Mouse (Mus musculus): ENCODE results near the gene Stk10. TPM values are rescaled to one million over a fixed set of nuclear protein-coding genes. Genes with fewer than 3 reads are reported as not detected.

The Stk10 gene
- polyA plus RNA-seq (2015; fragmentation: Nextera tagmentation; extraction: Ambion mirVana) = 2.3 and 2.6 TPM in 2 replicates

GRCm38 (mm10) chr11:32532765-32533481 is at the start of gene Stk10:
Stk10 (plus strand) TSS chr11:32533305.
- H3K4me1 ChIP-seq = peaks cover 28% of the 10 kb centered on the region
- H3K4me2 ChIP-seq = peak within 1 kb of the TSS; percentile 99
- ATAC-seq (ENCODE audit: extremely low read depth, insufficient number of reproducible peaks, low FRiP score, low TSS enrichment) = peak; percentile 94
- no peaks in the 10 kb centered on the region; the same call in 1 of the 2 replicates for H3K27me3 ChIP-seq (replicated peaks)
- H3K9me3 ChIP-seq = no peaks in the 10 kb centered on the region
- H3K27ac ChIP-seq (replicated peaks) = peak within 1 kb of the TSS; percentile 40; the same call in 1 of the 2 replicates
- H3K36me3 ChIP-seq = 0 out of 2 replicates have a peak, but pooled peaks cover 2% of the 10 kb centered on the region
- under 1% methylated on average over 67 of the region's 82 CpGs for WGBS
- H3K4me3 ChIP-seq = peak within 1 kb of the TSS; percentile 80
- peak within 1 kb of the TSS; percentile 85 for H3K9ac ChIP-seq

DNA sequence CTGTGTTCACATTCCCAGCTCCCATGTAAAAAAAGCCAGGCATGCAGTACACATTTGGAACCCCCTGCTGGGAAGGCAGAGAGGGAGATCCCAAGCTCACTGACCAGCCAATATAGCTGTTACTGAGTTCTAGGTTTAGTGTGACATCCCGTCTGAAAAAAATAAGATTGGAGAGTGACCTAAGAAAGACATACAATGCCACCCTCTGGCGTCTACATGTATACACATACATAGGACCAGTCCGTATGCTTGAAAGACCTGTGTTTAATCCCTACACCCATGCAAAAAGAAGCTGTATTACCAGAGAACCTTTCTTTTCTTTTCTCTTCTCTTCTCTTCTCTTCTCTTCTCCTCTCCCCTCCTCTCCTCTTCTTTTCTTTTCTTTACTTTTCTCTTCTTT is 47.8 kb upstream of the Stk10 start:
- Histone ChIP-seq H3K4me3 (no peak overlapping the region), H3K9ac (no peak overlapping the region), H3K4me2 (no peak overlapping the region), H3K9me3 (no peaks in the 10 kb centered on the region), H3K4me1 (peaks cover 37% of the 10 kb centered on the region), H3K36me3 (peaks cover 6% of the 10 kb centered on the region; the same call in 1 of the 2 replicates), H3K27ac (replicated peaks) (no peak overlapping the region), H3K27me3 (replicated peaks) (no peaks in the 10 kb centered on the region)
- 64% methylated on average over 3 of the region's 3 CpGs for WGBS
- ATAC-seq (ENCODE audit: extremely low read depth, insufficient number of reproducible peaks, low FRiP score, low TSS enrichment) = no peak

DNA sequence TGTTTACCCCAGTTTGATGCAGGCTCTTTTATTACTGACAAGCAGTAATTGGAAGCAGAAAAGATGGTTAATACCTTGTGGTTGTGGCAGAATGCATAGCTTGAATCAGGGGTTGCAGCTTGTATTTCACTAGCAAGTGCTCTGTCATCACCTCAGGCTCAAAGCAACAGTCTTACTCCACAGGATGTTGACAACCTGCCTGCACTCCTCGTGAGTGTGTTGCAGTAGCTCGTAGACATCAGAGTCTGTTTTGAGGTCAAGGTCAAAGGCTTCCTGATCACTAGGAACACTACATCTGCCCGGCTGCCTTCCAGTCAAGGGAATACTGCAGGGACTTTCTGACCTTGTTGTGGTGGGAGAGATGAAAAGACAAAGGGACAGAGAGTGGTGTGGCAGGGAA is 46.5 kb upstream of the Stk10 start:
- no peak for ATAC-seq (ENCODE audit: extremely low read depth, insufficient number of reproducible peaks, low FRiP score, low TSS enrichment)
- Histone ChIP-seq H3K9ac (no peak overlapping the region), H3K4me2 (no peak overlapping the region), H3K4me3 (no peak overlapping the region), H3K9me3 (no peaks in the 10 kb centered on the region), H3K36me3 (peaks cover 6% of the 10 kb centered on the region; the same call in 1 of the 2 replicates), H3K4me1 (peaks cover 45% of the 10 kb centered on the region), H3K27ac (replicated peaks) (peak overlapping the region; percentile 45; the same call in 1 of the 2 replicates), H3K27me3 (replicated peaks) (no peaks in the 10 kb centered on the region)
- WGBS = 22% methylated on average over 3 of the region's 3 CpGs

DNA sequence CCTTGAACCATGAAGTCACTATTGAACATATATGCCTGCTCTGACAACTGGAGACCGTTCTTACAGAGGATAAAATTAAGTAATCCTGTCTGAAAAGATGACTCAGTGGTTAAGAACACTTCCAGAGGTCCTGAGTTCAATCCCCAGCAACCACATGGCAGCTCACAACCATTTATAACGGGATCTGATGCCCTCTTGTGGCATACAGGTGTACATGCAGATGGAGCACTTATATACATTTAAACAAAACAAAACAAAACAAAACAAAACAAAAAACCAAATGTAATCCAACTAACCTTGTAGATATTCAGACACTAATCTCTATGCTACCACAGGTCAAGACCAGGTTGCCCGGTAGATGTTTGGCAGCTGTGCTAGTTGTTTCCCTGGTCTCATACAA is 45.6 kb upstream of the Stk10 start:
- H3K9me3 ChIP-seq = no peaks in the 10 kb centered on the region
- 88% methylated on average over 3 of the region's 3 CpGs for WGBS

DNA sequence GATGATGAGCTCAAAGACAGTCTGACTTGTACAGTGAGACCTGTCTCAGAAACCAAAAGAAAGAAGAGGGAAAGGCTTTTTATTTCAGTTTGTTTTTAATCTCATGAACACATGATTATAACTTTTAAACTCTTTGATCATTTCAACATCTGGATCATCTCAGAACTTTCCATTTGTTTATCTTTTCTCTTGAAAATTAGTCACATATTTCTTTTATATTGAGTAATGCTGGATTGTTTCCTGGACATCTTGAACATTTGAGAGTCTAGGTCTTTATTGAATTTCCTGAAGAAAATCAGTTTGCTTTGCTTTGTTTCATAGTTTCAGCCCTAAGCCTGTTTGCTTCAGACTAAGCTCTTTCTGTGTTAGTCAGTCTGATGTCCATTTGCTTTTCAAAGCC is 44.8 kb upstream of the Stk10 start:
- Histone ChIP-seq H3K4me2 (no peak overlapping the region), H3K9ac (no peak overlapping the region)

More for the DNA sequence above, 45.6 kb upstream of the Stk10 start:
- peaks cover 45% of the 10 kb centered on the region for H3K4me1 ChIP-seq
- no peaks in the 10 kb centered on the region for H3K27me3 ChIP-seq (replicated peaks)
- no peak overlapping the region for H3K4me3 ChIP-seq
- no peak overlapping the region for H3K27ac ChIP-seq (replicated peaks)
- no peak for ATAC-seq (ENCODE audit: extremely low read depth, insufficient number of reproducible peaks, low FRiP score, low TSS enrichment)
- H3K36me3 ChIP-seq = peaks cover 6% of the 10 kb centered on the region; the same call in 1 of the 2 replicates
- H3K4me2 ChIP-seq = no peak overlapping the region
- no peak overlapping the region for H3K9ac ChIP-seq

DNA sequence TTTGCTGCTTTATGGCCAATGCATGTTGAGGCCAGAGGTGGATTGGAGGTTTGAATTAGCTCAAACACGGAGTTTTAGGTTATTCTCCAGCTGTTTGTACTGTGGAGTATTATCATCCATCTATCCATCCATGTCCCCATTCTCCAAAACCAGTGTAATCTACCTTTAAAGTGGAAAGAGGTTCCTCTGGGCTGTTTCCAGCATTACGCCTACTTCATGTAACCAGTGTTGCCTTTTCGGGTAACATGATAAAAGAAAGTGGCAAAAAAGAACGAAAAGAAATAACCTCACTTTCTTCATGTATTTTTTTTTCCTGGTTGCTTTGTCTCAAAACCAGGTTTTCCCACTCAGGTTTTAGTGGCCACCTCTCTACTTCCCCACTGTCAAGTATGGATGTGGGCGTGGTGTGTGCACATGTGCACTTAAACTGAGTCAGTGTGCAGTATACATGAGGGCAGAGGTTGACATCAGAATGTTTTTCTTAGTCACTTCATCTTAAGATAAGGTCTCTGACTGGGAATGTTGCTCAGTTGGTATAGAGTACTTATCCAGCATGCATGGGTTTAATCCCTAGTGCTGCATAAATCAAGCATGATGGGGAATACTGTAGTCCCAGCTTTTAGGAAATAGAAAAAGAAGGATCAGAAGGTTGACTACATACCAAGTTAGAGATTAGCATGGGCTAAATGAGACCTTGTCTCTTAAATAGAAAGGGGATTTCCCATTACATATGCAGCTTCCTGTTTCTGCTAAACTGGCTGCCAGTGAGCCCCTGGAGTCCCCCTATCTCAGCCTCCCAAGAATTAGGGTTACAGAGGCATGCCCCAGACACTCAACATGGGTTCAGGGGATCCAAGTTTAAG is 44.1 kb upstream of the Stk10 start:
- H3K4me2 ChIP-seq = no peak overlapping the region
- no peak overlapping the region for H3K9ac ChIP-seq
- no peaks in the 10 kb centered on the region for H3K27me3 ChIP-seq (replicated peaks)
- H3K4me1 ChIP-seq = peaks cover 46% of the 10 kb centered on the region
- H3K36me3 ChIP-seq = peaks cover 6% of the 10 kb centered on the region; the same call in 1 of the 2 replicates
- WGBS = 68% methylated on average over 5 of the region's 5 CpGs
- H3K9me3 ChIP-seq = no peaks in the 10 kb centered on the region
- peak overlapping the region; percentile 2; the same call in 1 of the 2 replicates for H3K27ac ChIP-seq (replicated peaks)
- H3K4me3 ChIP-seq = no peak overlapping the region
- no peak for ATAC-seq (ENCODE audit: extremely low read depth, insufficient number of reproducible peaks, low FRiP score, low TSS enrichment)

More for the DNA sequence above, 44.8 kb upstream of the Stk10 start:
- ATAC-seq (ENCODE audit: extremely low read depth, insufficient number of reproducible peaks, low FRiP score, low TSS enrichment) = no peak
- peaks cover 6% of the 10 kb centered on the region; the same call in 1 of the 2 replicates for H3K36me3 ChIP-seq
- H3K4me1 ChIP-seq = peaks cover 47% of the 10 kb centered on the region
- no peak overlapping the region for H3K27ac ChIP-seq (replicated peaks)
- H3K4me3 ChIP-seq = no peak overlapping the region
- H3K9me3 ChIP-seq = no peaks in the 10 kb centered on the region
- no peaks in the 10 kb centered on the region for H3K27me3 ChIP-seq (replicated peaks)

GRCm38 (mm10) chr11:32491079-32491478 is 42.0 kb upstream of the Stk10 start:
- Histone ChIP-seq H3K27me3 (replicated peaks) (no peaks in the 10 kb centered on the region), H3K27ac (replicated peaks) (no peak overlapping the region), H3K9me3 (no peaks in the 10 kb centered on the region), H3K9ac (no peak overlapping the region), H3K4me1 (peaks cover 46% of the 10 kb centered on the region), H3K36me3 (peaks cover 6% of the 10 kb centered on the region; the same call in 1 of the 2 replicates), H3K4me2 (no peak overlapping the region), H3K4me3 (no peak overlapping the region)
- no peak for ATAC-seq (ENCODE audit: extremely low read depth, insufficient number of reproducible peaks, low FRiP score, low TSS enrichment)
- WGBS = 96% methylated on average over 2 of the region's 2 CpGs

- Histone ChIP-seq H3K9ac (no peak overlapping the region), H3K4me1 (peaks cover 38% of the 10 kb centered on the region), H3K4me3 (no peak overlapping the region), H3K27ac (replicated peaks) (no peak overlapping the region), H3K36me3 (no peaks in the 10 kb centered on the region), H3K4me2 (no peak overlapping the region), H3K9me3 (no peaks in the 10 kb centered on the region), H3K27me3 (replicated peaks) (no peaks in the 10 kb centered on the region)
- no peak for ATAC-seq (ENCODE audit: extremely low read depth, insufficient number of reproducible peaks, low FRiP score, low TSS enrichment)
These were observed 39.8 kb upstream of the Stk10 start for GRCm38 (mm10) chr11:32493312-32493711.

- ATAC-seq (ENCODE audit: extremely low read depth, insufficient number of reproducible peaks, low FRiP score, low TSS enrichment) = no peak
- no peak overlapping the region for H3K4me2 ChIP-seq
- H3K36me3 ChIP-seq = peaks cover 8% of the 10 kb centered on the region; the same call in 1 of the 2 replicates
- H3K9me3 ChIP-seq = no peaks in the 10 kb centered on the region
- no peaks in the 10 kb centered on the region for H3K27me3 ChIP-seq (replicated peaks)
- H3K4me1 ChIP-seq = peaks cover 25% of the 10 kb centered on the region
- no peak overlapping the region for H3K9ac ChIP-seq
- no peak overlapping the region for H3K4me3 ChIP-seq
- H3K27ac ChIP-seq (replicated peaks) = no peak overlapping the region
- WGBS = 83% methylated on average over 2 of the region's 2 CpGs
These were observed 37.8 kb upstream of the Stk10 start for GRCm38 (mm10) chr11:32495283-32495682.

- no peak overlapping the region for H3K4me2 ChIP-seq
- no peaks in the 10 kb centered on the region for H3K27me3 ChIP-seq (replicated peaks)
- no peak overlapping the region for H3K9ac ChIP-seq
- H3K4me3 ChIP-seq = no peak overlapping the region
- H3K4me1 ChIP-seq = peaks cover 20% of the 10 kb centered on the region; the same call in 1 of the 2 replicates
- H3K27ac ChIP-seq (replicated peaks) = no peak overlapping the region
- 86% methylated on average over 7 of the region's 7 CpGs for WGBS
- peaks cover 26% of the 10 kb centered on the region for H3K36me3 ChIP-seq
- ATAC-seq (ENCODE audit: extremely low read depth, insufficient number of reproducible peaks, low FRiP score, low TSS enrichment) = no peak
- no peaks in the 10 kb centered on the region for H3K9me3 ChIP-seq
These were observed 34.2 kb upstream of the Stk10 start for GRCm38 (mm10) chr11:32498757-32499535.

DNA sequence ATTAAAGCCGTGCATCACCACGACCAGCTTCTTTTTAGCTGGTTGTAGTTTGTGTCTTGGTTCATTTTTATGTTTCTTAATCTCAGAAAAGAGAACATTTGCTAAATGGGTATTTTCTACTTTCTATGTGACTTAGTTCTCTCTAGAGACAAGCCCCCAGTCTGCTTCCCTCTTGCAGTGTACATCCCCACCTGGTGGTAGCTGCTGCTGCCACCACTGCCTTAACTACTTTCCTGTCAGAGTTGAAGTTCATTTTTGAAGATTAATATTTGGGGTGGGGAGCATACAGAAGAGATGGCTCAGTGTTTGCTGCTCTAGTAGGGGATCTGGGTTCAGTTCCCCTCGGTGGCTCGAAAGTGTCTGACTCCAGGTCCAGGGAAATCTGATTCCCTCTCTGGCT is 33.2 kb upstream of the Stk10 start:
- no peak overlapping the region for H3K4me2 ChIP-seq
- peaks cover 26% of the 10 kb centered on the region for H3K36me3 ChIP-seq
- WGBS = 87% methylated on average over 4 of the region's 4 CpGs
- no peak overlapping the region for H3K9ac ChIP-seq
- peaks cover 26% of the 10 kb centered on the region for H3K4me1 ChIP-seq
- ATAC-seq (ENCODE audit: extremely low read depth, insufficient number of reproducible peaks, low FRiP score, low TSS enrichment) = no peak
- no peaks in the 10 kb centered on the region for H3K27me3 ChIP-seq (replicated peaks)
- no peaks in the 10 kb centered on the region for H3K9me3 ChIP-seq
- no peak overlapping the region for H3K27ac ChIP-seq (replicated peaks)
- no peak overlapping the region for H3K4me3 ChIP-seq

Data from heart, embryonic 13.5 days (tissue).